Mouse (Mus musculus): ENCODE measurements at regions not wholly inside any gene's neighbourhood (a gene's known extent, or its start where the extent isn't known, plus 50 kb on each side); places are given as distances from the start of the nearest gene placed in this dataset.

- WGBS = 30% methylated on average over 5 of the region's 5 CpGs
- ATAC-seq (ENCODE audit: insufficient number of reproducible peaks, low FRiP score, low TSS enrichment, low read depth) = peak; percentile 78
Measured at GRCm38 (mm10) chr4:9147732-9148131, 908.9 kb upstream of the Car8 start.

GRCm38 (mm10) chr4:9144226-9145215 is 905.7 kb upstream of the Car8 start:
- 81% methylated on average over 9 of the region's 9 CpGs for WGBS

More at GRCm38 (mm10) chr4:9147732-9148131, 908.9 kb upstream of the Car8 start:
- H3K4me2 ChIP-seq (replicated peaks) = no peak overlapping the region
- H3K9ac ChIP-seq = no peak overlapping the region
- no peaks in the 10 kb centered on the region for H3K27me3 ChIP-seq
- H3K4me3 ChIP-seq (replicated peaks) = no peak overlapping the region
- no peaks in the 10 kb centered on the region for H3K9me3 ChIP-seq (replicated peaks)
- H3K4me1 ChIP-seq = no peaks in the 10 kb centered on the region
- H3K36me3 ChIP-seq = no peaks in the 10 kb centered on the region
- no peak overlapping the region for H3K27ac ChIP-seq (replicated peaks)

GRCm38 (mm10) chr4:9143087-9143486 is 904.2 kb upstream of the Car8 start:
- whole genome bisulfite sequencing = 89% methylated on average over 3 of the region's 3 CpGs
- Histone ChIP-seq H3K4me1 (no peaks in the 10 kb centered on the region), H3K36me3 (no peaks in the 10 kb centered on the region), H3K4me2 (replicated peaks) (no peak overlapping the region), H3K9me3 (replicated peaks) (no peaks in the 10 kb centered on the region), H3K27ac (replicated peaks) (no peak overlapping the region), H3K9ac (no peak overlapping the region), H3K4me3 (replicated peaks) (no peak overlapping the region), H3K27me3 (no peaks in the 10 kb centered on the region)
- ATAC-seq (ENCODE audit: insufficient number of reproducible peaks, low FRiP score, low TSS enrichment, low read depth) = no peak

More at GRCm38 (mm10) chr4:9144226-9145215, 905.7 kb upstream of the Car8 start:
- H3K4me1 ChIP-seq = no peaks in the 10 kb centered on the region
- no peaks in the 10 kb centered on the region for H3K36me3 ChIP-seq
- no peak overlapping the region for H3K9ac ChIP-seq
- H3K4me2 ChIP-seq (replicated peaks) = no peak overlapping the region
- H3K27me3 ChIP-seq = no peaks in the 10 kb centered on the region
- H3K9me3 ChIP-seq (replicated peaks) = no peaks in the 10 kb centered on the region
- no peak for ATAC-seq (ENCODE audit: insufficient number of reproducible peaks, low FRiP score, low TSS enrichment, low read depth)
- no peak overlapping the region for H3K27ac ChIP-seq (replicated peaks)
- no peak overlapping the region for H3K4me3 ChIP-seq (replicated peaks)

GRCm38 (mm10) chr4:9141946-9142683 is 903.3 kb upstream of the Car8 start:
- 89% methylated on average over 16 of the region's 16 CpGs for WGBS
- ATAC-seq (ENCODE audit: insufficient number of reproducible peaks, low FRiP score, low TSS enrichment, low read depth) = no peak

GRCm38 (mm10) chr4:9140691-9141090 is 901.9 kb upstream of the Car8 start:
- Histone ChIP-seq H3K36me3 (no peaks in the 10 kb centered on the region), H3K9ac (no peak overlapping the region), H3K4me3 (replicated peaks) (no peak overlapping the region), H3K9me3 (replicated peaks) (no peaks in the 10 kb centered on the region), H3K4me2 (replicated peaks) (no peak overlapping the region), H3K27ac (replicated peaks) (no peak overlapping the region), H3K27me3 (no peaks in the 10 kb centered on the region), H3K4me1 (peaks cover 9% of the 10 kb centered on the region; the same call in 1 of the 2 replicates)
- 87% methylated on average over 3 of the region's 3 CpGs for WGBS
- ATAC-seq (ENCODE audit: insufficient number of reproducible peaks, low FRiP score, low TSS enrichment, low read depth) = no peak

More at GRCm38 (mm10) chr4:9141946-9142683, 903.3 kb upstream of the Car8 start:
- no peak overlapping the region for H3K27ac ChIP-seq (replicated peaks)
- H3K4me2 ChIP-seq (replicated peaks) = no peak overlapping the region
- H3K9me3 ChIP-seq (replicated peaks) = no peaks in the 10 kb centered on the region
- no peaks in the 10 kb centered on the region for H3K4me1 ChIP-seq
- H3K27me3 ChIP-seq = no peaks in the 10 kb centered on the region
- no peak overlapping the region for H3K9ac ChIP-seq
- no peak overlapping the region for H3K4me3 ChIP-seq (replicated peaks)
- H3K36me3 ChIP-seq = no peaks in the 10 kb centered on the region

GRCm38 (mm10) chr4:9136657-9137056 is 897.8 kb upstream of the Car8 start:
- H3K27ac ChIP-seq (replicated peaks) = no peak overlapping the region
- peak overlapping the region; percentile 35 for H3K4me3 ChIP-seq (replicated peaks)
- no peaks in the 10 kb centered on the region for H3K36me3 ChIP-seq
- no peaks in the 10 kb centered on the region for H3K9me3 ChIP-seq (replicated peaks)
- peaks cover 3% of the 10 kb centered on the region; the same call in 1 of the 2 replicates for H3K27me3 ChIP-seq
- WGBS = 35% methylated on average over 13 of the region's 13 CpGs
- peak overlapping the region; percentile 69 for H3K4me2 ChIP-seq (replicated peaks)
- no peak for ATAC-seq (ENCODE audit: insufficient number of reproducible peaks, low FRiP score, low TSS enrichment, low read depth)
- no peak overlapping the region for H3K9ac ChIP-seq
- peaks cover 9% of the 10 kb centered on the region; the same call in 1 of the 2 replicates for H3K4me1 ChIP-seq

- H3K4me1 ChIP-seq = peaks cover 9% of the 10 kb centered on the region; the same call in 1 of the 2 replicates
- peak overlapping the region; percentile 35 for H3K4me3 ChIP-seq (replicated peaks)
- peak overlapping the region; percentile 69 for H3K4me2 ChIP-seq (replicated peaks)
- H3K27ac ChIP-seq (replicated peaks) = no peak overlapping the region
- ATAC-seq (ENCODE audit: insufficient number of reproducible peaks, low FRiP score, low TSS enrichment, low read depth) = peak; percentile 26; the same call in 1 of the 2 replicates
- peaks cover 3% of the 10 kb centered on the region; the same call in 1 of the 2 replicates for H3K27me3 ChIP-seq
- 11% methylated on average over 10 of the region's 10 CpGs for WGBS
- no peaks in the 10 kb centered on the region for H3K9me3 ChIP-seq (replicated peaks)
- no peaks in the 10 kb centered on the region for H3K36me3 ChIP-seq
- no peak overlapping the region for H3K9ac ChIP-seq
Measured at GRCm38 (mm10) chr4:9136188-9136569, 897.3 kb upstream of the Car8 start.

GRCm38 (mm10) chr4:9135481-9136187 is 896.8 kb upstream of the Car8 start:
- Histone ChIP-seq H3K27me3 (peaks cover 3% of the 10 kb centered on the region; the same call in 1 of the 2 replicates), H3K27ac (replicated peaks) (no peak overlapping the region), H3K4me3 (replicated peaks) (peak overlapping the region; percentile 35), H3K9me3 (replicated peaks) (no peaks in the 10 kb centered on the region), H3K4me2 (replicated peaks) (peak overlapping the region; percentile 69), H3K4me1 (peaks cover 9% of the 10 kb centered on the region; the same call in 1 of the 2 replicates), H3K9ac (no peak overlapping the region), H3K36me3 (no peaks in the 10 kb centered on the region)
- WGBS = 9% methylated on average over 21 of the region's 21 CpGs
- ATAC-seq (ENCODE audit: insufficient number of reproducible peaks, low FRiP score, low TSS enrichment, low read depth) = peak; percentile 58; the same call in 1 of the 2 replicates

- H3K9ac ChIP-seq = no peak overlapping the region
- H3K27me3 ChIP-seq = peaks cover 3% of the 10 kb centered on the region; the same call in 1 of the 2 replicates
- no peak overlapping the region for H3K4me3 ChIP-seq (replicated peaks)
- H3K9me3 ChIP-seq (replicated peaks) = no peaks in the 10 kb centered on the region
- no peak for ATAC-seq (ENCODE audit: insufficient number of reproducible peaks, low FRiP score, low TSS enrichment, low read depth)
- no peak overlapping the region for H3K27ac ChIP-seq (replicated peaks)
- H3K36me3 ChIP-seq = no peaks in the 10 kb centered on the region
- H3K4me2 ChIP-seq (replicated peaks) = no peak overlapping the region
- peaks cover 9% of the 10 kb centered on the region; the same call in 1 of the 2 replicates for H3K4me1 ChIP-seq
- WGBS = 81% methylated on average over 2 of the region's 2 CpGs
Measured at GRCm38 (mm10) chr4:9133695-9134094, 894.9 kb upstream of the Car8 start.

- Histone ChIP-seq H3K27ac (replicated peaks) (no peak overlapping the region), H3K27me3 (peaks cover 3% of the 10 kb centered on the region; the same call in 1 of the 2 replicates), H3K36me3 (no peaks in the 10 kb centered on the region), H3K4me1 (peaks cover 9% of the 10 kb centered on the region; the same call in 1 of the 2 replicates), H3K4me3 (replicated peaks) (no peak overlapping the region), H3K4me2 (replicated peaks) (no peak overlapping the region), H3K9ac (no peak overlapping the region), H3K9me3 (replicated peaks) (no peaks in the 10 kb centered on the region)
- WGBS = 58% methylated on average over 12 of the region's 12 CpGs
- no peak for ATAC-seq (ENCODE audit: insufficient number of reproducible peaks, low FRiP score, low TSS enrichment, low read depth)
Measured at GRCm38 (mm10) chr4:9132982-9133625, 894.3 kb upstream of the Car8 start.
